Mouse (Mus musculus) cerebellum, adult 2 months (tissue): ENCODE results near the gene Chka.

ENCODE experiments used
- CTCF ChIP-seq: fragments of 200-500 bp; IDR thresholded peaks from 2 replicates; pipeline ENCODE4 v1.5.1; 2011; ENCODE audit warnings: low read depth, mild to moderate bottlenecking, control low read depth, low read length, moderate library complexity, borderline replicate concordance; ENCODE audit not compliant: insufficient read depth
- POLR2A ChIP-seq: fragments of 200-500 bp; IDR thresholded peaks from 2 replicates; pipeline ENCODE4 v1.6.1; 2011; ENCODE audit warnings: low read length, control low read depth, borderline replicate concordance; ENCODE audit not compliant: insufficient read depth

- TF ChIP-seq POLR2A (no peak), CTCF (no peak)
These were observed 75.1 kb downstream of the Chka start for GRCm38 (mm10) chr19:3926685-3927084.
